Mouse (Mus musculus): ENCODE measurements around the gene Zfp385b. TPM values are rescaled to one million over a fixed set of nuclear protein-coding genes. Genes with fewer than 3 reads are reported as not detected.

Gene Zfp385b
- total RNA-seq, 2 experiments from 2014 or later = 7.3 to 9.4 TPM

GRCm38 (mm10) chr2:77790295-77790694, 29.1 kb downstream of the Zfp385b start:
- no peak for DNase-seq

DNA sequence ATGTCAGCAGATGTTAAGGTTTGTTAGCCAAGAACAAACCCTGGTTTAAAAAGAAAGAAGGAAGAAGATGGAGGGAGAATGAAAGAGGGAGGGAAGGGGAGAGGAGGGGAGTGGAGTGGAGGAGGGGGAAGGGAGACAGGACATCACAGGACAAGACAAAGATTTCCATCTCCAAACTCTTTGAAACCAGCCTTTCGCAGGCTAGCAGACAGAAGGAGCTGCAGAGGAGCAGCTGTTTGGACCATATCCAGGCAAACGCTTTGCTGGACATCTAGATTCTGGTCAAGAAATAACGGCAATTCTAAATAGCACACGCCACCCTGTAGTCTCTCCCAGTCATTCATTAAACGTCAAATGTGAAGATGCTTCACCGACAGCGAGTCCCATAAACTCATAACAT, 38.0 kb downstream of the Zfp385b start:
- no peak for DNase-seq

- peak in 1 of 2 experiments; percentile 16 for DNase-seq
These were observed 41.7 kb downstream of the Zfp385b start for GRCm38 (mm10) chr2:77777781-77778180.

DNA sequence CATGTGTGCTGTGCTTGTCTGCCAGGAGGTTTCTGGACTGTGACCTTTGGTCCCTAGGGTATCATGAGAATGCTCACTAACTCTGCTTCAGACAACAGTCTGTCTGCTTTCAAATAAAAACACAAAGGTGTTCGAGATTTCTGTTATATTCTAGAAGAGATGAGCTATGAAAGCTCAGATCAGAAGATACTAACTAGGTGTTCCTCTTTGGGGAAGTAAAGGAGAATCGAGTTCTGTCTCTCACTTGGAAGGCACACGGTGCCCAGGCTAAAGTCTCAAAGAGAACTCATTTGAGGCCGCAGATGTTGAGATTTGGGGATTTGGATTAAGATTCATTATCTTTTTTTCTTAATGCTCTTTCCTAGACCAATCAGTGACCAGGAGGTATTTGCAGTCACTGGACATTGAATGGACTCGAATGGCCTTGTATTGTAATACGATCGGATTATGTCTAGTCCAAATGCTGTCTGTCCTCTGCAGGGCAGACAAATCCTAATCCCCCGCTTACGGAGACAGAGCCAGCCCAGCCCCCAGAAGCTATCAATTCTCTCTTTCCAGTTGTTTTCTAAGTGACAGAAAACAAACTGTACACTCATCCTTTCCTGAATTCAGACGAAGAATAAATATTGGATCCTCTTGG, 42.3 kb downstream of the Zfp385b start:
- DNase-seq = no peak

DNA sequence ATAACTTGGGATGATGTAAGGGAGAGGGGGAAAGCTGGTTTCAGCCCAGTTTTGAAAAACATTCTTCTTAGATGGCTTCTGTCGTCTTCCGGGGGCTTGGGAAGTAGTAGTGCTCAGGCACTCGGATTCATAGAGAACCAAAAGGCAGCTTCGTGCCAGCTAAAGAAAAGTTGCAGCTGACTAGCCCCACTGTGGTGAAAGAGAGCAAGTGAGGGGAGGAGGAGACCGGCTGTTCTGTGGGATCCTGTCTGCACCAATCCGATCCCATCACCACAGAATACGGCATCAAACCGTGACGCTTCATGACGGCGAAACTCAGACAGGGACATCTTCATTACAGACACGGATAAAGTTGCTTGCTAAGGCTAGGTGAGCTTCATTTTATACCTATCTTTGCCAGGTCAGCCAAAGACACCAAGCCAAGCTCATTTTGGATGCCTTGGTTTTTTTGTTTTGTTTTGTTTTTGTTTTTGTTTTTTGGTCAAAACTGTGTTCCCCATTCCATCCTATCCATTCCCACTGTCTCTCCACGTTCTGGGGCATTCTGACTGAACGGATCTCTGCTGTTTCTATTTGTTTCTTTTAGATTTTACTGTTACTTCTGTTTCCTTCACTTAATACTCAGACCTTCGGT, 44.1 kb downstream of the Zfp385b start:
- no peak for DNase-seq

GRCm38 (mm10) chr2:77770056-77770697, 49.3 kb downstream of the Zfp385b start:
- DNase-seq = no peak

DNA sequence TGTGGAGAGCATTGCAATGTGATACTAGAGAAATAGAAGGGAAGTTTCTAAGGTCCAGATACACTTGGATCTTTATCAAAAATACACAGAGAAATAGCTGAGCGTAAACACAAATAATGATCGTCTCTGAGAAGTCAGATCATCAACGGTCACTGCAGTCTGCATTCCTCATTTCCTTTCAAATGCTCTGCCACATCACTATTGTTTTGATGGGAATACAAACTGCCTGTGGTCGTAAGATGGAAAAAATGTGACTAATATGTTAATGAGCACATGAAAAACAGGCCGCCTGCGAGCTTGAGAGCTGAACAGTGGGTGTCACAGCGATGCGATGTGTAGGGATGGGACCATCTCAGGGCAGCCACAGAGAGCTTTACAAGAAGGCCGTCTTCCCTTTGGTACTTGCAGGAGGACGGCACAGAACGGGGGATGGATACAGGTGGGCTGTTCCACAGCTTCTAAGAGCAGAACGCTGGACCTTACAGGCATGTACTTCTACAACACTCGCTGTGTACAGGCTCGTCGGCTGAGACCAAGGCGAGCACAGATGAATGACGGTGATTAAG, 51.0 kb downstream of the Zfp385b start:
- no peak for DNase-seq

DNA sequence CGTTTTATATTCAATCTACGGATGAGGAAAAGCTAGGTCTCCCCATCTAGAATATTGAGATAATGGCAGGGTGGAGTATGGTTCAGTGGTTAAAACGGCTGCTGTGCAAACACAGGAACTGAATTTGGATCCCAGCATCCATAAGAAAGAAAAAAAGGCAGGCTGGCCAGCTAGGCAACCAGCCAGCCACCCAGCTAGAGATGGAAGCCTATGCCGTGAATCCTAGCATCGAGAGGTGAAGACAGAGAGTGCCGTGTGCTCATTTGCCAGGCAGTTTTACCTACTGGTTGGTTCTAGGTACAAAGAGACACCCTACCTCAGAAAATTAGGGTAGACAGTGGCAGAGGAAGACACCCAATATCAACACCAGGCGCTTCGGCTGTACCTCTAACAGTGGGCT, 57.5 kb downstream of the Zfp385b start:
- DNase-seq = no peak

DNA sequence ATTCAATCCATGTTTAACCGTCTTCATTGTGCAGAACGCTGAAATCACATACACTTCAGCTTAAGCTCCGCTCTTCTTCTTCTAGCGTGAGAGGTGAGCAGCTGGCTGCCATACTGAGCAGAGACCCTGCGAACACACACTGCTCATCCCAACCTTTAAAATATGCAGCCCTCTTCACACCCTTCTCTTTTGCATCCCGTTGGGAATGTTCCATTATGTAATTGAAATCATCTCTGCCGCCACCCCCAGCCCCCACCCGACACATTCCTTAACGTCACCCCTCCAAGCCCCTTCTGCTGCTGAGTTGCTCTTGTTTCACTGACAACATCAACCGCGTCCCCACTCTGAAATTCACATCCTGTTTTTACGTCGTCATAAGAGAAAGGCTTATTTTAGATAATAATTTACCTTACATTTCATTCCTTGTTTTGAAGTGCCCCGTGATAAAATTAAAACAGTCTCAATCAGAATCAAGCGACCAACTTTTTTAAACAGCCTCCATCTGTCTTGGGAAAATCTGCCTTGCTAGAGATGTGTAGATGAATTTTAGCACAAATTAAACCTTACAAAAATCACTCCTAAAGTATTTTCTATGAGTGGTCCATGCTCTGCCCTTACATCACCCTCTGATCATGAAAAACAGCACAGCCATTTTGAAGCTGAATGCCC, 60.9 kb downstream of the Zfp385b start:
- DNase-seq = no peak

GRCm38 (mm10) chr2:77752491-77752890, 66.9 kb downstream of the Zfp385b start:
- no peak for DNase-seq

DNA sequence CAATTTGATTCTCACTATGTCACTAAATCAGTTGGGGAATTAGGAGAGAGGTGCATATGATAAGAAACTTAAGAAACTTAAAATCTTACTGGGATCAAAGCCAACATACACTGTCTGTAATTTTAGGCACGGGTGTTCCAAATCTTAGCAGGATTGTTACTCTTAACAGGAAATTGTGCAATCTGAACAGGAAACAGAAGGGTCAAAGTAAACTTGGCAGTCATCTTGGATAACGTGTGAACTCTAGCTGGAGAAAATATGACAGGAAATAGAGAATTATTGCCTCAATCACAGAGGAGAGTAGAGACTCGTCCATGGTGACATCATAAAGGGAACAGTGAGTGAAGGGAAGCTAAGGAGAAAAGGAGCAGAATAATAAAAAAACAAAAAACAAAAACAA, 69.8 kb downstream of the Zfp385b start:
- no peak for DNase-seq

GRCm38 (mm10) chr2:77746417-77746816, 73.0 kb downstream of the Zfp385b start:
- no peak for DNase-seq

- DNase-seq = no peak
These were observed 74.2 kb downstream of the Zfp385b start for GRCm38 (mm10) chr2:77745246-77745645.

DNA sequence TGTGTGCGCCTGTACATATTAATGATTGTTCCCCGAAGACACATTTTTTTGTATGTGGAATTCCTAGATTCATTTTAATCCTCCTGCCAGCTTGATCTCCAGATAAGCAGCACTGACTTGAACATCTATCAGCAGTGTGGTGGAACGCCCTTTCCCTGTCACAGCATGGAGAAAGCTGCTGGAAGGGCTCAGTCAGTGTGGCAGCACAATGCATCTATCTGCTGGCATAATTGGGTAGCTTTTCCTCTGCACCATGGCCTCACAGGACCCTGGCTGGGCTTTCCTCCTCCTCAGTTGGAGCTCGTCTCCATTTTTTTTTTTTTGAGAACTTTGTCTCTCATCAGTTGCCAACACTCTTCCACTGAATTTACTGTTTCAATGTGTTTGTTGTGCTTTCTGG, 77.1 kb downstream of the Zfp385b start:
- DNase-seq = no peak

- DNase-seq = no peak
These were observed 89.2 kb downstream of the Zfp385b start for GRCm38 (mm10) chr2:77730196-77730595.

GRCm38 (mm10) chr2:77726798-77727197, 92.6 kb downstream of the Zfp385b start:
- no peak for DNase-seq

DNA sequence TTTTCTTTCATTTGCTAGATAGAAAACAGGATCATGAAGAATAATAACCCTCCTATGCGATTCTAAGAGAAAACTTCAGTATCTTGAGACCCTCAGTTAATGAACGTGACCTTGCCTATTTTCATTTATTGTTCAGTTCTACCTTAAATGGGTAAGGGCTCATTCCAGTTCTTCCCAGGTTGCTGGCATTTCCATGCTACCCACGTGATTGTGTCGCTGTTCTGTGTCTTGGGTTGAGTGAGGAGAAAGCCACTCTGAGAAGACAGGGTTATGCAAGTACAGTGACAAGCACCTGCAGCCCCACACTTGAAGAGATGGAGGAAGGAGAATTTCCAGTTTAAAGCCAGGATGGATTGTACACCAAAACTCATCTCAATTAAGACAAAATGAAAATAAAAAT, 98.6 kb downstream of the Zfp385b start:
- DNase-seq = no peak

GRCm38 (mm10) chr2:77716367-77716766, 103.1 kb downstream of the Zfp385b start:
- DNase-seq = no peak

DNA sequence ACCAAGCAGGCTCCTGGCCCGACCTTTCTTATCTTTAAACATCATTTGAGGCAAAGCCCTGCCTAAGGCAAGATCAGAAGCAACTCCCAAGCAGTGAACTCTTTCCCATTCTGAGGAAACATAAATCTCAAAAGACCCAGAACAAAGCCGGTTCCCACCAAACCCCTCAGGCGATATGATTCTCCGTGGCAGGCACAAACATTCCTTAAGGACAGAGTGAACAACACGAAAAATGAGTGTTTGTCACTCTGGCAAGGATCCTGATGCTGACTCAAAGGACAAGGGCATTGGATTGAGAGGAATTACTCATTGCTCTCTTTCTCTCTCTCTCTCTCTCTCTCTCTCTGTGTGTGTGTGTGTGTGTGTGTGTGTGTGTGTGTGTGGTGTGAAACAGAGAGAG, 105.6 kb downstream of the Zfp385b start:
- DNase-seq = no peak

DNA sequence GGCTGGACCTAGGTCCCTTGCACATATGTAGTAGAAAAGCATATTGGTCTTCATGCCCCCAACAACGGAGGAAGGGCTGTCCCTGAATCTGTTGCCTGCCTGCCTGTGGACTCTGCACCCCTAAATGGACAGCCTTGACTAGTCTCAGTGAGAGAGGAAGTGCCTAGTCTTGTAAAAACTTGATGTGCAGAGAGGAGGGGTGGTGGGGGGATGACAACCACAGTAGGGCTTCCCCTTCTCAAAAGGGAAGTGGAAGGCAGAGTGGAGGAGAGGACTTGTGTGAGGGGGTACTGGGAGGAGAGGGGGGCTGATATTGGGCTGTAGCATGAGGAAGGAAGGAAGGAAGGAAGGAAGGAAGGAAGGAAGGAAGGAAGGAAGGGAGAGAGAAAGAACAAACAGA, 107.7 kb downstream of the Zfp385b start:
- DNase-seq = no peak

- DNase-seq = peak; percentile 24 to 56
These were observed 110.1 kb downstream of the Zfp385b start for GRCm38 (mm10) chr2:77709206-77709794.

GRCm38 (mm10) chr2:77707138-77707537, 112.3 kb downstream of the Zfp385b start:
- DNase-seq = no peak
